Mouse (Mus musculus): ENCODE data around the gene Rab34.

DNA sequence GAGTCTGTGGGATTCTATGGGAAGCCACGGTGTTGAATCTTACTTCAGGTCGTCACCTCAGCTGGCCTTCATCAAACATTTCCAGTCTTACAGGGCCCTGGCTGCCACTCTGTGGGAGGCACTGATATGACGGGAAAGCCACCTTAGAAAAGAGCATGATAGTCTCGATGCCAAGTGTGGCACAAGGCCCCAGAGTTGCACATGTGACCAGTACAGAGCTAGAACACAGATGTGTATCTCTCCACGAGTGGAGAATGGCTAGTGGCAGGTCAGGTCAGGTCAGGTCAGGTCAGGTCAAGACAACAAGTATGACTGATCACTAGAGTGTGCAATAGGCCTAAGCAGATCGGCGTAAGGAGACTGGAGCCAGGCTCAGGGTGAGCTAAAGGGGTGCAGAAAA is 22.4 kb downstream of the Rab34 start:
- TF ChIP-seq POLR2A (IDR thresholded peaks at IDR 0.05; ENCODE audit: borderline replicate concordance, extremely low read depth, insufficient read depth, insufficient read length, poor library complexity, severe bottlenecking) (no peak), CTCF (IDR thresholded peaks at IDR 0.05; ENCODE audit: borderline replicate concordance, extremely low read depth, insufficient read depth, insufficient read length) (no peak)
